Mouse (Mus musculus) liver, embryonic 14.5 days (tissue): ENCODE data around the gene Arl15.

Experiments
- CTCF ChIP-seq: IDR thresholded peaks from 2 replicates; pipeline ENCODE4 v1.5.1; 2016; ENCODE audit warnings: antibody characterized with exemption, low read depth, control low read depth
- EP300 ChIP-seq: IDR thresholded peaks from 2 replicates; pipeline ENCODE4 v1.6.1; 2016; ENCODE audit warnings: antibody characterized with exemption, low read depth

DNA sequence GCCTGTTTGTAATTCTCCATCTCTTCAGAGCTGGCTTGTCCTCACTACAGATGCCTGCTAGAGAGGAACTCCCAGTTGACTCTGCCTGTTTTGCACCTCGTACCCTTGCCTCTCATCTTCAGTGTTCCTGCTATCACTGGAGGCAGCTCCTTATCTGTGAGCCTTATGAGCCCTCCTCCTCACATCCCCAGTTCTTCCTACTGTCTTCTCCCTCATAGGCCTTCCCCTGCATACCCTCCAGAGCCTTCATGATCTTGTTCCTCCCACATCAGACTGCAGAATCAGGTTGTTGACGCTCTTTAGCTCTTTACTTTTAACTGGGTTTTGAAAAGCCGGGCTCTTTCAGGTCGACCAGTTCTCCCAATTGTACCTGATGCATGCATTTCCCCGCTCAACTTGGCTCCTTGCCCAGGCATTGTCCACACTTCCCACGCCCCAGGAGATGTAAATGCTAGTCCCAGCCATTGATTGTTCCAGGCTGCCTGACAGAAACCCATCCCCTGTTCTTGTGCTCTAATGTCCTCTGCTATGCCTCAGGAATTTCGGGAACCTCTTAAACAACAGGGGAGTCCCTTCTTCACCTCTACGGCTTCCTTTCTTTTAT, 56.2 kb downstream of the Arl15 start:
- no peak for TF ChIP-seq CTCF
- no peak for TF ChIP-seq EP300
